ENCODE assay signal across 8 mouse cellular contexts in the genomic region with DNA sequence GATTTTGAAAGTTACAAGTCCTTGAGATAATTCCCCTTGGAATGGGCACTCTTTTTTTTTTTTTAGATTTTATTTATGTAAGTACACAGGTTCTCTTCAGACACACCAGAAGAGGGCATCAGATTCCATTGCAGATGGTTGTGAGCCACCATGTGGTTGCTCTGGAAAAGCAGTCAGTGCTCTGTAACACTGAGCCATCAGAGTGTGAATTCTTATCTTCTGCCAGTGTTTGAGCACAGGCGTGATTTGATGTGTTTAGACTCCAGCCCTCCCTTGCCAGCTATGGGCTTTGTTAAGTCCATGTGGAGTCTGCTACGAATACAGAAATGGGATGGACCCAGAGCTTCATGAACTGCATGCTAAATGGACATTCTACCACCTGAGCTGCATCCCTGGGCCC. TPM values are rescaled to one million over a fixed set of nuclear protein-coding genes. Genes with fewer than 3 reads are reported as not detected.
DNase-seq lines count a peak whose midpoint lies in the region; ATAC-seq and TF ChIP-seq lines count a peak whose summit lies in the region.

No protein-coding gene starts in this region.

- TF ChIP-seq CTCF in lung, postnatal 0 days (IDR thresholded peaks at IDR 0.05): peak; percentile 62

- no peaks in the 10 kb centered on the region for H3K9me3 ChIP-seq in erythroblast, embryonic 14.5 days (ENCODE audit: control insufficient read depth, low read length)
- no peaks in the 10 kb centered on the region for H3K9me3 ChIP-seq in hindbrain, embryonic 13.5 days
- H3K9me3 ChIP-seq in lung, postnatal 0 days (ENCODE audit: low read length): no peaks in the 10 kb centered on the region

- ATAC-seq in erythroblast, adult 5-6 weeks (replicated peaks; ENCODE audit: low FRiP score, poor library complexity, severe bottlenecking): no peak
- ATAC-seq in hindbrain, embryonic 13.5 days (ENCODE audit: low FRiP score): no peak
- ATAC-seq in lung, postnatal 0 days: no peak
- ATAC-seq in erythroid progenitor cell, adult 5-6 weeks (replicated peaks; ENCODE audit: low FRiP score, poor library complexity, severe bottlenecking): no peak

- H3K9ac ChIP-seq in hindbrain, embryonic 13.5 days: no peak overlapping the region
- H3K9ac ChIP-seq in lung, postnatal 0 days (replicated peaks; ENCODE audit: low read depth): no peak overlapping the region

- 40% methylated on average over 2 of the region's 2 CpGs for WGBS in hindbrain, embryonic 13.5 days
- 24% methylated on average over 2 of the region's 2 CpGs for WGBS in lung, postnatal 0 days

- H3K4me3 ChIP-seq in erythroblast, embryonic 14.5 days (replicated peaks): peak overlapping the region; percentile 95
- H3K4me3 ChIP-seq in hindbrain, embryonic 13.5 days: peak overlapping the region; percentile 84; the same call in 1 of the 2 replicates
- H3K4me3 ChIP-seq in lung, postnatal 0 days (ENCODE audit: low read depth, low read length): no peak overlapping the region

- peak; percentile 56 for DNase-seq in 3134 (ENCODE audit: extremely low read depth, insufficient read length, low spot score)
- peak; percentile 12 to 18 for DNase-seq in cerebellum, postnatal 25 days
- peak; percentile 59 for DNase-seq in lung, postnatal 0 days (ENCODE audit: low spot score)
- peak; percentile 16 to 51 for DNase-seq in urinary bladder, postnatal 4 days (ENCODE audit: low spot score in 2 of 2)

- no peak overlapping the region for H3K27ac ChIP-seq in hindbrain, embryonic 13.5 days
- no peak overlapping the region for H3K27ac ChIP-seq in lung, postnatal 0 days (ENCODE audit: low read length)

- no peaks in the 10 kb centered on the region for H3K27me3 ChIP-seq in erythroblast, embryonic 14.5 days (ENCODE audit: control insufficient read depth)
- no peaks in the 10 kb centered on the region for H3K27me3 ChIP-seq in hindbrain, embryonic 13.5 days
- no peaks in the 10 kb centered on the region for H3K27me3 ChIP-seq in lung, postnatal 0 days (replicated peaks; ENCODE audit: insufficient read depth, low read length)

- H3K4me2 ChIP-seq in hindbrain, embryonic 13.5 days: peak overlapping the region; percentile 83
- peak overlapping the region; percentile 82; the same call in 1 of the 2 replicates for H3K4me2 ChIP-seq in lung, postnatal 0 days (replicated peaks; ENCODE audit: low read depth, low read length)

- peaks cover 68% of the 10 kb centered on the region for H3K36me3 ChIP-seq in erythroblast, embryonic 14.5 days (ENCODE audit: control insufficient read depth)
- H3K36me3 ChIP-seq in hindbrain, embryonic 13.5 days: no peaks in the 10 kb centered on the region
- H3K36me3 ChIP-seq in lung, postnatal 0 days (ENCODE audit: insufficient read depth, low read length): no peaks in the 10 kb centered on the region

- peaks cover 80% of the 10 kb centered on the region for H3K4me1 ChIP-seq in erythroblast, embryonic 14.5 days (ENCODE audit: control insufficient read depth)
- H3K4me1 ChIP-seq in hindbrain, embryonic 13.5 days (replicated peaks): peaks cover 50% of the 10 kb centered on the region
- peaks cover 18% of the 10 kb centered on the region; the same call in 1 of the 2 replicates for H3K4me1 ChIP-seq in lung, postnatal 0 days (ENCODE audit: insufficient read depth, low read depth, low read length)

- no peak for TF ChIP-seq EP300 in lung, postnatal 0 days (IDR thresholded peaks at IDR 0.05)

RNA-seq across cellular contexts. Expression of gene Atf5, which starts 1.7 kb away (rescaled TPM):
- 9.7 and 12.0 TPM in 2 replicates for polyA plus RNA-seq in erythroblast, embryonic 14.5 days (2012)
- total RNA-seq in erythroblast, adult 5-6 weeks (2015; ENCODE audit: low replicate concordance): 1.3 and 1.9 TPM in 2 replicates
- total RNA-seq in erythroblast, adult 5-6 weeks (2017; ENCODE audit: low replicate concordance): 2.1 and 2.5 TPM in 2 replicates
- polyA plus RNA-seq in hindbrain, embryonic 13.5 days (2015; fragmentation: Nextera tagmentation; extraction: Ambion mirVana): 3.5 and 4.2 TPM in 2 replicates
- 6.0 and 6.1 TPM in 2 replicates for polyA plus RNA-seq in lung, postnatal 0 days (2015; fragmentation: Nextera tagmentation; extraction: Ambion mirVana)
- total RNA-seq in erythroid progenitor cell, adult 5-6 weeks (2015; ENCODE audit: low replicate concordance): 3.4 TPM in 1 of 2 replicates, not detected in the other
- 2.1 and 2.8 TPM in 2 replicates for total RNA-seq in erythroid progenitor cell, adult 5-6 weeks (2017; ENCODE audit: low replicate concordance)

RNA-seq across cellular contexts. Expression of gene Il4i1, which starts 2.0 kb away (rescaled TPM):
- polyA plus RNA-seq in erythroblast, embryonic 14.5 days (2012): 0.12 and 0.13 TPM in 2 replicates
- total RNA-seq in erythroblast, adult 5-6 weeks (2015; ENCODE audit: low replicate concordance): 0.84 TPM in 1 of 2 replicates, not detected in the other
- 0.09 TPM in 1 of 2 replicates, not detected in the other for total RNA-seq in erythroblast, adult 5-6 weeks (2017; ENCODE audit: low replicate concordance)
- polyA plus RNA-seq in hindbrain, embryonic 13.5 days (2015; fragmentation: Nextera tagmentation; extraction: Ambion mirVana): 1.6 and 1.7 TPM in 2 replicates
- 1.9 and 2.3 TPM in 2 replicates for polyA plus RNA-seq in lung, postnatal 0 days (2015; fragmentation: Nextera tagmentation; extraction: Ambion mirVana)
- 0.72 and 2.1 TPM in 2 replicates for total RNA-seq in erythroid progenitor cell, adult 5-6 weeks (2015; ENCODE audit: low replicate concordance)
- 2.6 and 3.1 TPM in 2 replicates for total RNA-seq in erythroid progenitor cell, adult 5-6 weeks (2017; ENCODE audit: low replicate concordance)

RNA-seq across cellular contexts. Expression of gene Nup62, which starts 2.3 kb away (rescaled TPM):
- polyA plus RNA-seq in erythroblast, embryonic 14.5 days (2012): 6.9 and 10.5 TPM in 2 replicates
- 10.4 and 14.4 TPM in 2 replicates for total RNA-seq in erythroblast, adult 5-6 weeks (2015; ENCODE audit: low replicate concordance)
- total RNA-seq in erythroblast, adult 5-6 weeks (2017; ENCODE audit: low replicate concordance): 21.7 and 21.9 TPM in 2 replicates
- 47.6 and 47.9 TPM in 2 replicates for polyA plus RNA-seq in hindbrain, embryonic 13.5 days (2015; fragmentation: Nextera tagmentation; extraction: Ambion mirVana)
- polyA plus RNA-seq in lung, postnatal 0 days (2015; fragmentation: Nextera tagmentation; extraction: Ambion mirVana): 22.7 and 23.8 TPM in 2 replicates
- total RNA-seq in erythroid progenitor cell, adult 5-6 weeks (2015; ENCODE audit: low replicate concordance): 11.7 and 23.4 TPM in 2 replicates
- 37.4 and 39.4 TPM in 2 replicates for total RNA-seq in erythroid progenitor cell, adult 5-6 weeks (2017; ENCODE audit: low replicate concordance)

RNA-seq across cellular contexts. Expression of gene Akt1s1, which starts 30.6 kb away (rescaled TPM):
- polyA plus RNA-seq in erythroblast, embryonic 14.5 days (2012): 33.5 and 36.8 TPM in 2 replicates
- 6.5 and 7.1 TPM in 2 replicates for total RNA-seq in erythroblast, adult 5-6 weeks (2015; ENCODE audit: low replicate concordance)
- total RNA-seq in erythroblast, adult 5-6 weeks (2017; ENCODE audit: low replicate concordance): 19.7 and 43.3 TPM in 2 replicates
- polyA plus RNA-seq in hindbrain, embryonic 13.5 days (2015; fragmentation: Nextera tagmentation; extraction: Ambion mirVana): 86.8 and 93.7 TPM in 2 replicates
- polyA plus RNA-seq in lung, postnatal 0 days (2015; fragmentation: Nextera tagmentation; extraction: Ambion mirVana): 84.0 and 89.4 TPM in 2 replicates
- total RNA-seq in erythroid progenitor cell, adult 5-6 weeks (2015; ENCODE audit: low replicate concordance): 1.8 and 3.8 TPM in 2 replicates
- 3.7 and 27.8 TPM in 2 replicates for total RNA-seq in erythroid progenitor cell, adult 5-6 weeks (2017; ENCODE audit: low replicate concordance)

RNA-seq across cellular contexts. Expression of gene Tbc1d17, which starts 30.7 kb away (rescaled TPM):
- polyA plus RNA-seq in erythroblast, embryonic 14.5 days (2012): 7.7 and 10.0 TPM in 2 replicates
- total RNA-seq in erythroblast, adult 5-6 weeks (2015; ENCODE audit: low replicate concordance): 15.8 and 21.3 TPM in 2 replicates
- 33.6 and 77.5 TPM in 2 replicates for total RNA-seq in erythroblast, adult 5-6 weeks (2017; ENCODE audit: low replicate concordance)
- 108 and 112 TPM in 2 replicates for polyA plus RNA-seq in hindbrain, embryonic 13.5 days (2015; fragmentation: Nextera tagmentation; extraction: Ambion mirVana)
- polyA plus RNA-seq in lung, postnatal 0 days (2015; fragmentation: Nextera tagmentation; extraction: Ambion mirVana): 73.2 and 84.0 TPM in 2 replicates
- total RNA-seq in erythroid progenitor cell, adult 5-6 weeks (2015; ENCODE audit: low replicate concordance): 6.8 and 58.3 TPM in 2 replicates
- 18.0 and 35.8 TPM in 2 replicates for total RNA-seq in erythroid progenitor cell, adult 5-6 weeks (2017; ENCODE audit: low replicate concordance)
